Mouse (Mus musculus): ENCODE measurements around the gene Helt.

Helt gene

DNA sequence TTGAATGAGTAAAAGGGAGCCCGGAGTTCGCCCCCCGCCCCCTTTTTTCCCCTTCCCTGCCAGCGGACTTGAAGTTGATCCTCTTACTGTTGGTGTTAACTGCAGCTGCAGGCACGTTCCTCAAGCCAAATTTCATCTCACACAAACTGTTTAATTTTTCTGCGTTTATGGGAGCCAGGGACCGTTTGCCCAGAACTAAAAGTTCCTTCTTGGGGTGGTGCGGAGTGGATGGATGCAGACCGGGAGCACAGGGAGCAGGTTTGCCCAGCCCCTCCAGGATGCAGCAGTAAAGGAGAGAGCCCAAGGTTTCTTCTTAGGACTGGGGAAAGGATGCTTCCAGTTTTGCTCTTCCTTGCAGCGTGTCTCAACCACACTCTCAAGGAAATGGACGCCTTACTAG, 2.1 kb upstream of the Helt start:
- 15% methylated on average over 11 of the region's 11 CpGs for WGBS

DNA sequence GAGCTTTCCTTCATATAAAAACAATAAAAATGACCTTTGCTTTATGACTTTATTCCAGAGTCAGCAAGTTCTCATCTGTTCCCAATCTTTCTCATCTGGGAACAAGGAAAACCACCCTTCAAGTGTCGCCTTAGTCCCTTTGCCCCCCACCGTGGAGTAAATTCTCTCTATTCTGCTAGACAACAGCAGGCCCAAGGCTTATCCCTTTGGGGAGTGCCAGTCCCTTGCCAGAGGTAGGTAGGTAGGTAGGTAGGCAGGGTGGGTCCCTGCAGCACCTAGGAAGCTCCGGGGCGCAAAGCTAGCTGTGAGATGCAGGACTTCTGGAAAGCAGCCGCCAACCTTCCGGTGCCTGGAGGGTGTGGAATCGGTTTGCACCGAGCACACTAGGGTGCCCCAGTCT, 1.5 kb upstream of the Helt start:
- WGBS, result 10% methylated on average over 8 of the region's 8 CpGs

DNA sequence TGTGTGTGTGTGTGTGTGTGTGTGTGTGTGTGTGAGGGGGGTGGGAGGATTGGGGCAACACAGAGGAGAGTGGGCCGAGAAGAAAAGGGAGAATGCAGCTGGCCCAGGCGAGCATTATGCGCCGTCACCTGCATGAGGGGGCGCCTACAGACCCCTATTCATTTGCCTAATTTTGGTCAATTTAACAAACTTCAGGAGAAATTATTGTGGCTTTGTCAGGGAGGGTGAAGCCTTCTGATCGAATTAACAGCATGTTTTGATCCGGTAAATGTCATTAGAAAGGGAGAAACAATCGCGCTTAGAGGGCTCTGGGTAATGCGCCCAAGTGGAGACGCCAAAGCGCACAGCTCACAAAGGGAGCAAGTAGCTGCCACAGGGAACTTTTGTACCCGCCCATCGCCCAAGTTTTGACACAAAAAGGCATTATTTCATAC, 647 bp upstream of the Helt start:
- WGBS, result 2% methylated on average over 14 of the region's 14 CpGs

DNA sequence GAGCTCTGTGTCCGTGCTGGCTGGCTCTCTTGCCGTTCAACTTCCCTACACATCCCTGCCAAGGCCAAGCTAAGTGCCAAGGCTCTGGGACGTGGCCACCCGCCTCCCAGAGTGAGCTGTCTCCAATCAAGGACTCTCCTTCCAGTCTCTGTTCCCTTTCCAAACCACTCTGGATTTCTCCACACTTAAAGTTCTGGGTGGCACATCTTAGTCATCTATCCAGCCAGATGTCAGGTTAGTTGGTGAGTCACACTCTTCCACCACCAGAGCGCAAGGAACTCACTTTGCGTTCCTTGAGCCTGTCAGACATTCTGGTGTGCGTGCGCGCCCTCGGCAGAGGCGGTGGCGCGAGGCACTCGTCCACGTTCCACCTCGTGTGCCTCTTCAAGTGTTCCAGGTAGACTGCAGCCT, 725 bp downstream of the Helt start:
- under 1% methylated on average over 16 of the region's 16 CpGs for WGBS

DNA sequence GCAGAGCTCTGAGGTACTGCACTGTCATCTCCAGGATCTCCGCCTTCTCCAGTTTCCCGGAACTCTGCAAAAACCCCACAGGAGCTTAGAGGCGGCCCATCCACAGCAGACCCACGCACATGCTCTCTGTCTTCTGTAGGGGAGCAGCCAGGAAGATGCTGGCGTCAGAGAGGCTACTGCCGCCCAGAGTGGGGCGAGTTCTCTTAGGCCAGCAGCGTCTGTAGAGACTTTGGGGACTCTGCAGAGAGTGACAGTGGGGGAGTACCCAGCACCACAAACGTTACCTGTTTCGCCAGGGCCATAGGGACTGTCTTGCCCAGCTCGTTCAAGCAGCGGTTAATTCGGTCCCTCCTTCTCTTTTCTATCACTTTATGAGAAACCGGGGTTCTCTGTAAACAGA, 1.3 kb downstream of the Helt start:
- 2% methylated on average over 14 of the region's 14 CpGs for WGBS

DNA sequence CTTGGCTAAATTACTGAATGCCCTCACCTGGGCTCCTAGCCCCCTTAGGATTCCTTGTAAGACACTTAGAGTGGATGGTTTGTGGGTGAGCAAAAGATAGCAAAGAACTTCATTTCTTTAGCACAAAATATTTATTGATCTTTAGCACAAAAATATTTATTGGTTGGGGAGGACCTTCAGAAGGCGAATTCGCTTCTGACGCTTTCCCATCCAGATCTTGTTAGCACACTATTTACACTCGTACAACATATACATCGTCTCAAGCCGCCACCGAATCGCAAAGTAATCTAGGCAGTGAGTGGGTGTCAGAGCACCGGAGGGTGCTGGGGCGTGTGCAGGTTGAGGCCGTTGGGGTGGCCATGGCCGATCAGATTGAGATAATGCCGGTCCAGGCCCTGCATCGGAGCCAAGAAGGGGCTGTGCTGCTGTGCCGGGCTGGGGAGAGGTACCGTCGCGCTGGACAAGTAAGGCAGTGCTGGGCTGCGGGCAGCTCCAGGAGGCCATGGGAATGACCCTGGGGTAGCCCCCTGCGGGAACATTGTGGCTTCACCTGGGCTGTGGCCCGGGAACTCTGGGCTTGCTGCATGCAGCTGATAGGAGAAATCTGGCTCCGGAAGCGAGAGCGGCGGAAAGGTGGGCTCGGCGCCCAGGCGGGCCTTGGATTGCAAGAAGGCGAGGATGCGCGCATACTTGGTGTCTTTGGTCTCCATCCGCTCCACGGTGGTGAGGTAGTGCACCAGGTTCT, 2.4 kb downstream of the Helt start:
- 3% methylated on average over 33 of the region's 33 CpGs for WGBS

DNA sequence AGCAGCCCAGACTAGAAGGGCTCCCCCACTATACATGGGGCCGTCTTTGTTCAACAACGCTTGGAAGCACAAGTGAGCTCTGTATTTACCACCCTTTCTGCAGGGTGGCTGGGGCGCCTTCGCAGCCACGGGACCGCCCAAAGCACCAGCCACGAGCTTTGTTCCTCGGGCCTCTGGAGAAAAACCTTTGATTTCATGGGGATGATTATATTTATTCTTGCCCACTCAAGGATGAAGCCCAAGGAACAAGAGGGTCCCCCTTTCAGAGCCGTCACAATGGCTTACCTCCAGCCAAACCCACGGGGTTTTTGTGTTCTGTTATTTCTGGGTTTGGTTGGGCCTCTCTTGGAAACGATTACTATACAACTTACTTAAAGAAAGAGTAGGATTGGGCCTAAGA, 5.2 kb downstream of the Helt start:
- 62% methylated on average over 11 of the region's 11 CpGs for WGBS

DNA sequence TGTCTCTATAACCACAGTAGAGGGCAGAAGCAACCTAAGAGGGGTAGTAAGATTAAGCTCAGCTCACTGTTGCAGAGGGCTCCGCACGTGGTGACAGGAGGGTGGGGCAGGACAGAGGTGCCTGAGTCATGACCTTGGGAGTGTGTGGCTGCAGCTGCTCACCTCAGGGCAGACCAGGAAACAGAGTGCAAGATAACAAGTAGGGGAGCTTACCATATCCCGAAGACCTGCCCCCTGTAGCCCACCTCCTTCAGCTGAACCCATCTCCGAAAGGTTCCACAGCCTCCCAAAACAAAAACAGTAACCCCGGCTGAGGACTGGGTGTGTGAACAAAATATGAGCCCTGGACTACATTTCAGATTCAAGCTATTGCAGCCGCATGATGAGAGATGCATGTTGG, 6.5 kb downstream of the Helt start:
- 92% methylated on average over 6 of the region's 6 CpGs for WGBS

DNA sequence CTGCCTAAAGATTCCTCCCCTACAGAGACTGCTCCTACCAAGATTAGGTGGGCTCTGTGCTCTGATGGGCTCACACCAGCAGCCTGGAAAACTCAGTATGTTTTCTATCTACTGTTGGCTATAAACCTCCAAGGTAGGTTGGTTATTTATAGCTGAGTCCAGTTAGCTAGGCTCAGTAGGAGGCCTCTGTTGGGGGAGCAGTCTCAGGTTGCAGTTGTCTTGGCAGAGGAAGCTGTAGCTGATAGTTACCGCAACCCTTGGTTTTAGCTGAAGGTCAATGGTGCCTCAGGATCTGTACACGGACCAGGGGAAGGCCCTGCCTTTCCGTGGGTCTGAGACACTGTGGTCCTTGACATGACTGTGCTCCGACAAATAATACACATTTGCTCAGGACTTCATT, 8.5 kb downstream of the Helt start:
- 89% methylated on average over 4 of the region's 4 CpGs for WGBS

DNA sequence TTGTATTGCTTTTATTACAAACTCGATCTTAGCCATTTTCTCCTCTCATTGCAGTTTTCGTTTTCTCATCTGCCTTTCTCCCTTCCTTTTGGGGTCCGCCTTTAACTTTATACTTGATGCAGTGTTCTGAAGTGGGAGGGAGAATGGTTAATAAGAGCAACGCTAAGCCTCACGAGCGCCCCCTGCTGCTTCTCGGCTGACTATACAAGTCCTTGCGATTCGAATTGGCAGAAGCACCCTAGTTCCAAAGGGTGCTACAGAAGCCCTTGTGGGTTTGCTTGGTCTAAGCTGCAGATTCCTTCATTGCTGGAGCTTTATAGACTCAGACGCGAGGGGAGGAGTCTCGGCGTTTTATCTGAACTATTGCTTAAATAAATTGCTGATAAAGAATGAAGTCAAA, 12.9 kb downstream of the Helt start:
- 16% methylated on average over 13 of the region's 13 CpGs for WGBS

DNA sequence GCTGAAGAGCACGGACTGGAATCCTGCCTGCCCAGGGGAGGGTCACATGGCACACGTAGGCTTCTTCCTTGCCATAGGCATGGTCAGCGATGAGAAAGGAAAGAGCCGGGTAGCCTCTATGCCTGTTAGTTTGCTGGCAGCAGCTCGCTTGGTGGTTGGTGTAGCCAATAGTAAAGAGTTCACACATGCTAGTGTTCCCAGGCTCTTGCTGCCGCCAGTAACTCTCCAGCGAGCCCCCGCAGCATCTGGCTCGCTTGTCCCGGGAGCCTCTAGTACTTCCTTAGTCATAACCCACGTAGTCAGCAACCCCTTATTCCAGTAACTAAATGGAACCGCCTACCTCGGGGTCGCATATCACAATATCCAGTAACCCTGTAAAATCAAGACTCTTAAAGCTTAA, 17.5 kb downstream of the Helt start:
- WGBS, result 83% methylated on average over 14 of the region's 14 CpGs

DNA sequence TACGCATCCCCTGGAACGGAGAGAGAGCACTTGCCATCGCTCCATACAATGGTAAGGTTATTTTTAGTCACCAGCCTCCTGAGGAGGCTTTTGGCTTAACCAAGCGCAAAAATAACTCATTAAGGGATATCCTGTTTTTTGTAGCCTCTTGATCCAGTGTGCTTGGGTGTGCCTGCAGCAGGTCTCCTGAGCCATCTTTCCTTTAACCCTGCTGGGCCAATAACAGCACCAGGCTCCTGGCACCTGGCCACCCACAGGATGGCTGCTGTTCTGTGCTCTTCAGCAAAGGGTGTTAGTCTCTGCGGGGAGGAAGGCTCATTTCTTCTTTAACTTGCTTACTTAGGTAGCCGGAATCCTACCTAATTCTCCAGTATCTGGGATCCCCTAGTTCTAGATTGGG, 23.7 kb downstream of the Helt start:
- 45% methylated on average over 6 of the region's 6 CpGs for WGBS

DNA sequence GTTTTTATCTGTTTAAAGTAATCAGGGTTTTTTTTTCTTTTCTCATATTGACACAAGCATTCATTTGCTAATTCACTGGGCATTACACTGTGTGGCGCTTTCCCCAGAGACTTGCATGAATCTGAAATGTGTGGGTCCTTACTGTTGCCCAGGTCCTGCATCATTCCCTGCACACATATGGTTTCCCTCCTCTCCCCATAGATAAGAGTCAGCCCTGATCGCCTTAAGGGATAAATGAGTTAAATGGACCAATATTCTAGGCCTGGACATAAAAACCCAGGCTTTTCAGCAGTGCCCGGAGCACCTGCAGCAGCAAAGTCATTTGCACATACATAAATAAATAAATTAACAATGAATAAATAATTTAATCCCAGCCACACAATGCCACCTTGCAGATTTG, 24.3 kb downstream of the Helt start:
- 79% methylated on average over 3 of the region's 3 CpGs for WGBS

DNA sequence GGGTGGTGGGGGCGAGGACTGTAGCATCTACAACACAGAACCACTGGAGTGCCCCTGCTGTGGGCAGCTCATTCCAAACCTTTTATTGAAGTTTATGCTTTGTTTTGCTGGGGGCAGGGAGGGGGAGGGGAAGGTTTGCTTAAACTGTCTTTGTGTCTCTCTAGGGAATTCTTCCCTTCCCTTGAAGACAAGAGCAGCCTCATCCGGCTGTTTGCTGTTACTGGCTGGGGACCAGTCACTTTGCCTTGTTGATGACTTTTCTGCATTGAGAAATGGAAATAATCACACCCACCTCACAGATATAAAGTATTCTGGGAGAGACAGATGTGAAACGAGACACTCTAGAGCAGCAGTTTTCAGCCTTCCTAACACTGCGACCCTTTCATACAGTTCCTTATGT, 27.7 kb downstream of the Helt start:
- WGBS, result 45% methylated on average over 4 of the region's 4 CpGs

DNA sequence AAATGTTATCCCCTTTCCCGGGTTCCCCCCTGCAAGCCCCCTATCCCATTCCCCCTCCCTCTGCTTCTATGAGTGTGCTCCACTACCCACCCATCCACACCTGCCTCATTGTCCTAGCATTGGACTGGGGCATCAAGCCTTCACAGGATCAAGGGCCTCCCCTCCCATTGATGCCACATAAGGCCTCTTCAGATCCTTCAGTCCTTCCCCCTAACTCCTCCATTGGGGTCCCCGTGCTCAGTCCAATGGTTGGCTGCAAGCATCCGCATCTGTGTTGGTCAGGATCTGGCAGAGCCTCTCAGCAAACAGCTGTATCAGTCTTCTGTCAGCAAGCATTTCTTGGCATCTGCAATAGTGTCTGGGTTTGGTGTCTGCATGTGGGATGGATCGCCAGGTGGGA, 30.3 kb downstream of the Helt start:
- WGBS, result 89% methylated on average over 4 of the region's 4 CpGs

DNA sequence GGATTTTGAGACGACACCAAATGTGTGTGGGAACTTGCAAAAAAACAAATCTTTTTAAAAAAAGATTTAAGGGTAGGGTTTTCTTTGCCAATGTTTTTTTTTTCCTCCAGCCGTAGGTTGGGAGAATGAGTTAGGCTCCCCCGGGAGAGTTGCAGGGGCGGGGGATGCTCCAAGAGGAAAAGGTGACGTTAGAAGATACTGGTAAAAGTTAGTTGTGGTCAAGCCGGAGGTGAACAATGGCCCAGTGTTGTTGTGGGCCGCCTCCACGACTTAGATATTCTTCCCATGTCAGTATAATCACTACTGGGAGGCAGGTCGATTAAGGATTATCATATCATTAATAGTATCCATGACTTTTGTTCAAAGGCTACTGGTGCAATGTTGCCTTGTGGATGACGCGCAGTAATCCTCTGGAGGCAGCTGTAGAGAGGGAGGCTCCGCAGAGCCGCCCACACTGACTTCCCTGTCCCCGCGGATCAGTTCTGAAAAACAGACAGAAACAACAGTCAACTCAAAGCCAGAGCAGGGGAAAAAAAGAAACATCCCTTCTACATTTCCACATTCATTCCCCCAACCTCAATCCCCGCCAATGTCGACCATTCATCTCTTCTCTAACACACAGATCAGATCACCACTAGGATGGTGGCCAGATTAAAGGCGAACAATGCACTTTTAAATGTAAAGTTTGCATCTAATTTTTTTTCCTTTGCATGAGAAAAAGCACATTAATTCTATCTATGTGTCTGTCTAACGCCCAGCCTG, 36.4 kb downstream of the Helt start:
- 29% methylated on average over 19 of the region's 19 CpGs for WGBS

DNA sequence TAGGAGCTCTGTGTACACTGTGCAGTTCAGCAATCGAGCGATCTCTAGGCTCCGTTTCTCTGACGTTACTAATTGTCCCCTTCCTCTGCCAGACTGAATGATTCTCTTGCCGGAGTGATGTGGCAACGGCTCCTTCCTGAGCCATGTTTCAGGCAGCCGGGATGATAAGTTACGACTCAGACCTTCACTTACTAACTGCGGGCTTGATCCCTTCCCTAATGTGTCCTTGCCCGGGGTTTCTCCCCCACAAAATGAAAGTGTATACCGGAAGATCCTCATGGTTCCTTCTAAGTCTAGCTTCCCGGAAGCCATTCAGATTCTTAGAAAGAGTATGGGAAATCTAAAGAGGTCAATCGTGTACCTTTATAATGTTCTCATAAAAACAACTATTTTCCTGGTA, 42.0 kb downstream of the Helt start:
- WGBS, result 76% methylated on average over 13 of the region's 13 CpGs

DNA sequence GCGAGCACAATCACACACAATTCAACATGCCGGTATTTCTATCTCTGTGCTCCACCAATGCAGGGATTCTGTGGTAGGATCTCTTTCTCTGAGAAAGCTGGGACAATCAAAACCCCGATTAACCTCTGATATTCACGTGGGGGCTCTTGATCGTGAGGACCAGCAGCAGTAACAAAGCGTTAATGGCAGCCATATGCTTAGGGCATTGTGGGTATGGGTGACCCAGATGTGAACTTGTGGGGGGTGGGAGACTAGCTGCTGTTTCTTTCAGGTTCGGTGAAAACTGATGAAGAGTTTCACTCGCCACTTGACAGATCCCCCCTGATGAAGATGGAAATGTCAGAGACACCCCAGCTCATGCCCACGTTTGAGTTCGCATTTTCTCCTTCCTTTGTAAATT, 42.9 kb downstream of the Helt start:
- 46% methylated on average over 10 of the region's 10 CpGs for WGBS

DNA sequence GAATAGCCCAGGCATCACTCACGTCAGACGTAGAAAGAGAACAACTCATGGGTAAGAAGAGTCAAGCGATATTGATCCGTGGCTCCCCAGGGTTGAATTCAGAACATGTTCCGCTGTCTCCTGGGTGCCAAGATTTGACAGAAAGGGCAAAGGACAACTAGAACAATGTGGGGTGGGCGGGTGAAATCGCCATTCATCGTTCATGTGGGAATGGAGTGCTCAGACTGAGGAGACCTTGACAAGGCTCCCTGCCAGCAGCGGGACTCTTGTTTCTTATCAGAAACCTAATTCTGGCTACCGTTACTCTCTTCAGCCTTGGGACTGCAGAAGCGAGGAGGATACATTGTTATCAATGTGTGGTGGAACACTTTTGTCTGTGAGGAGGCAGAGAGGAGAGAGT, 48.1 kb downstream of the Helt start:
- whole genome bisulfite sequencing, result 68% methylated on average over 11 of the region's 11 CpGs

DNA sequence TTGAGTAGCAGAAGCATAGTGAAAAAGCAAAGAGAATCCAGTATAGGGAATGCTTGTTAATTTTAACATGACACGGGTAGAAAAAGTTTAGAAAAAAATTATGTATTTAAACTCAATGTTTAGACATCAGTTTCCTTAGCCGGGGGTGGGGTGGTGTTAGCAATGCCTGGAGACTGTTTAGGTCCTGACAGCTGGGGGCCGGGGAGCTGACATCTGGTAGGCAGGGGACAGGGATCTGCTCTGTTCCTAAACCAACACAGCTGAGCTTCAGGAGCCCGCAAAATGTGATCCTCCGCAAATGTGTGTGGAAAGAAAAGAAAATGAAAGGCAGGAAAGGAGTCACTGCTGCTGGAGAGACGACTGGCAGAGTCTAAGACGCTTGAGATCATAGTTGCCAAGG, 51.5 kb downstream of the Helt start:
- WGBS, result 49% methylated on average over 7 of the region's 7 CpGs
